Mouse (Mus musculus): ENCODE measurements around the gene Zdhhc1.

GRCm38 (mm10) chr8:105504617-105505016 lies 7.9 kb upstream of the Zdhhc1 start:
- no peak for TF ChIP-seq POLR2A (IDR thresholded peaks at IDR 0.05; ENCODE audit: control insufficient read depth, low read depth, low read length)
- TF ChIP-seq CTCF (IDR thresholded peaks at IDR 0.05; ENCODE audit: control insufficient read depth, insufficient read depth, insufficient replicate concordance, low read depth, low read length), result no peak

All from testis, adult 2 months (tissue).